Mouse (Mus musculus): ENCODE measurements around the gene Fblim1. TPM values are rescaled to one million over a fixed set of nuclear protein-coding genes. Genes with fewer than 3 reads are reported as not detected.

Gene Fblim1
- polyA plus RNA-seq (2014; fragmentation: Nextera tagmentation; extraction: Ambion mirVana): 31.5 and 34.9 TPM in 2 replicates

DNA sequence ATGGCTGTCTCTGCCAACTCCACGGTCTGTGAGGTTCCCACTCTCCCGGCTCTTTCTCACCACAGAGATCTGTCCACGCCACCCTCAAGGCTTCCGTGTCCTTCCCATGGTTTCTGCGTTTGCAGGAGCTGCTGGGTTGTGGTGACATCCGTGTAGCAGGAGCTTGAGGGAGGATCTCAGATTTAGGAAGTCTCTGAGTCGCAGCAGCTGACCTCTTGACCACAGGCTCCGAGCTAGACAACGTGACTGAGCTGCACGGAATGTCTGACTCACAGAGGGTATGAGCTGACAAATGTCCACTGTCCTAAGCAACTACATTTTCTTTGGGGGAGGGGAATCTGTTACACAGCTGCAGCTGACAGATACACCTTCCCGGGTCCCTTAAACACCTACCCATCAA is at the start of gene Fblim1:
TSS of gene Fblim1 (minus strand) at position 236 of the 400 bp plus-strand sequence.
- ATAC-seq (ENCODE audit: insufficient read depth, low FRiP score, low TSS enrichment) (no peak), DNase-seq (ENCODE audit: low spot score) (no peak)
- no peak within 1 kb of the TSS for H3K9ac ChIP-seq (ENCODE audit: low read length)
- 86% methylated on average over 11 of the region's 11 CpGs for WGBS
- H3K9me3 ChIP-seq (ENCODE audit: control insufficient read depth, low read length): no peaks in the 10 kb centered on the region
- no peak within 1 kb of the TSS for H3K27ac ChIP-seq (ENCODE audit: low read depth, low read length)
- no peaks in the 10 kb centered on the region for H3K27me3 ChIP-seq (ENCODE audit: control insufficient read depth, insufficient read depth, low read length)
- H3K4me1 ChIP-seq (ENCODE audit: control insufficient read depth, insufficient read depth, low read length): no peaks in the 10 kb centered on the region
- H3K4me3 ChIP-seq (ENCODE audit: low read depth, low read length): no peak within 1 kb of the TSS
- H3K4me2 ChIP-seq (ENCODE audit: low read depth): no peak within 1 kb of the TSS
- no peaks in the 10 kb centered on the region for H3K36me3 ChIP-seq (ENCODE audit: control insufficient read depth, insufficient read depth, low read length)

DNA sequence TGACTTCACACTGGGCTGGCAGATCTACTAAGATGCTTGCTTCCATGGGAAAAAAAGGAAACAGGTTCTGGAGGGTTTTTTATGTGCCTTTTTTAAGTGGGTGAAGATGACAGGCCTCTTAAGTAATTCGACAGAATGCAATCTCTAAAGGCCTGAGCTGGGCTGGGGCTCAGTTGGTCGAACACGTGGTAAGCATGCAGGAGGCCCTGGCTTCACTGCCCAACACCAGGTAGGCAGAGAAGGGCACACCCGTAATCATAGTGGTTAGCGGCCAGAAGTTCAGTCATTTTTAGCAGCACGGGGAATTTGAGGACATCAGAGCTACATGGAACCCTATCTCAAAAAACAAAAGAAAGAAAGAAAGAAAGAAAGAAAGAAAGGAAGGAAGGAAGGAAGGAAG is 48.6 kb upstream of the Fblim1 start:
- H3K36me3 ChIP-seq (ENCODE audit: control insufficient read depth, insufficient read depth, low read length): no peaks in the 10 kb centered on the region
- H3K27ac ChIP-seq (ENCODE audit: low read depth, low read length): no peak overlapping the region
- H3K9me3 ChIP-seq (ENCODE audit: control insufficient read depth, low read length): no peaks in the 10 kb centered on the region
- 97% methylated on average over 6 of the region's 6 CpGs for WGBS
- H3K4me2 ChIP-seq (ENCODE audit: low read depth): no peak overlapping the region
- ATAC-seq (ENCODE audit: insufficient read depth, low FRiP score, low TSS enrichment): no peak
- no peak overlapping the region for H3K4me3 ChIP-seq (ENCODE audit: low read depth, low read length)
- no peaks in the 10 kb centered on the region for H3K27me3 ChIP-seq (ENCODE audit: control insufficient read depth, insufficient read depth, low read length)
- H3K9ac ChIP-seq (ENCODE audit: low read length): no peak overlapping the region
- H3K4me1 ChIP-seq (ENCODE audit: control insufficient read depth, insufficient read depth, low read length): no peaks in the 10 kb centered on the region
- DNase-seq (ENCODE audit: low spot score): no peak

DNA sequence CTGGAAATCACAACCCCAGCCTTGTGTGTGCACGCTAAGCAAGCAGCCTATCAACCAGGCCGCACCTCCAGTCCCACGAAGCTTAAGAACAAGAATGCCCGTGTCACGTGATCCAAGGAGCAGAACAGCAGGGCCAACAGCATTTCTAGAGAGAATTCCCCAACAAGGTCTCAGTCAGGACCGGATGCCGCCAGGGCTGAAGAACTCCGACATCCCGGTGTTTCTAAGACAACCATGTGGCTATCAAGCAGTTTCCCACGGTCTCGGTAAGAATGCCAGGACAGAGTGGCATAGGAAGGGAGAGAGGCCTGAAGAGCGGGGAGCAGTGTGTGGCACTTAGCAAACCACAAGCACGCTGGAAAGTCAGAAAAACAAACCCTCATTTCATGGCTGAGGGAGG is 47.9 kb upstream of the Fblim1 start:
- no peak for DNase-seq (ENCODE audit: low spot score)
- Histone ChIP-seq H3K4me3 (ENCODE audit: low read depth, low read length) (no peak overlapping the region), H3K4me2 (ENCODE audit: low read depth) (no peak overlapping the region), H3K36me3 (ENCODE audit: control insufficient read depth, insufficient read depth, low read length) (no peaks in the 10 kb centered on the region), H3K27me3 (ENCODE audit: control insufficient read depth, insufficient read depth, low read length) (no peaks in the 10 kb centered on the region), H3K9ac (ENCODE audit: low read length) (no peak overlapping the region), H3K4me1 (ENCODE audit: control insufficient read depth, insufficient read depth, low read length) (no peaks in the 10 kb centered on the region), H3K9me3 (ENCODE audit: control insufficient read depth, low read length) (no peaks in the 10 kb centered on the region), H3K27ac (ENCODE audit: low read depth, low read length) (no peak overlapping the region)
- WGBS: 92% methylated on average over 13 of the region's 13 CpGs
- no peak for ATAC-seq (ENCODE audit: insufficient read depth, low FRiP score, low TSS enrichment)

DNA sequence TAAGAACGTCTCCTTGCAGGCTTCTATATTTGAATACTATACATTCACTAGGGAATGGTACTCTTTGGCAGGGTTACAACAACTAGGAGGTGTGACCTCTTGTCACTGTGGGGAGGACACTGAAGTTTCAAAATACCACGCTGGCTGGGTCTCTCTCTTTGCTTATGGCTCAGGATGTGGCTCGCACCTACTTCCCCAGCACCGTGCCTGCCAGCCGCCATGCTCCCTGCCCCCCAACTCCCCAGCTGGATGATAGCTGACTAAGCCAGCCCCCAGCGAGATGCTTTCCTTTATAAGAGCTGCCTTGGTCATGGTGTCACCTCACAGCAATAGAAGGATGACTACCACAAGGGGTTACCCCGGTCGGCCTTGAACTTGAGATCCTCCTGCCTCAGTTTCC is 47.1 kb upstream of the Fblim1 start:
- no peak for DNase-seq (ENCODE audit: low spot score)
- no peak overlapping the region for H3K4me3 ChIP-seq (ENCODE audit: low read depth, low read length)
- H3K4me1 ChIP-seq (ENCODE audit: control insufficient read depth, insufficient read depth, low read length): no peaks in the 10 kb centered on the region
- no peak overlapping the region for H3K9ac ChIP-seq (ENCODE audit: low read length)
- H3K4me2 ChIP-seq (ENCODE audit: low read depth): no peak overlapping the region
- no peak overlapping the region for H3K27ac ChIP-seq (ENCODE audit: low read depth, low read length)
- H3K9me3 ChIP-seq (ENCODE audit: control insufficient read depth, low read length): no peaks in the 10 kb centered on the region
- H3K27me3 ChIP-seq (ENCODE audit: control insufficient read depth, insufficient read depth, low read length): no peaks in the 10 kb centered on the region
- no peak for ATAC-seq (ENCODE audit: insufficient read depth, low FRiP score, low TSS enrichment)
- no peaks in the 10 kb centered on the region for H3K36me3 ChIP-seq (ENCODE audit: control insufficient read depth, insufficient read depth, low read length)
- WGBS: 88% methylated on average over 8 of the region's 8 CpGs

DNA sequence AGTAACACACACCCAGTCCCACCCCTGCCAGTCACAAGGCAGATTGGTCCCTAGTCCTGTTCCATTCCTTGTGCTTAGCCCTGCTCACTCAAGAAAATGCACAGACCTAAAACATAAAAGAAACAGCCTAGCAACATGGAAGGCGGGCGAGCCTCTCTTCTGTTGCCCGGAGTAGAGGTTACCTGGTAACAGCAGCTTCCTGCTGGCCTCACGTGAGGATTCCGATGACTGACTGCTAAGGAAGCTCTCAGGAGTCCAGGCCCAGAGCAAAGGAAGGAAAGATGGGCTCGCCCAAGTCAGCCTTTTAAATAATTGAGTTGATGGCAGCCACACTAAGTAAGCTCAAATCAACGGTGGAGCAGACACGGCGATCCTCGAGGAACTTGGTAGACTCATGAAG is 46.0 kb upstream of the Fblim1 start:
- H3K9ac ChIP-seq (ENCODE audit: low read length): no peak overlapping the region
- ATAC-seq (ENCODE audit: insufficient read depth, low FRiP score, low TSS enrichment) (no peak), DNase-seq (ENCODE audit: low spot score) (no peak)
- no peaks in the 10 kb centered on the region for H3K36me3 ChIP-seq (ENCODE audit: control insufficient read depth, insufficient read depth, low read length)
- no peaks in the 10 kb centered on the region for H3K4me1 ChIP-seq (ENCODE audit: control insufficient read depth, insufficient read depth, low read length)
- H3K27ac ChIP-seq (ENCODE audit: low read depth, low read length): no peak overlapping the region
- H3K4me2 ChIP-seq (ENCODE audit: low read depth): no peak overlapping the region
- H3K4me3 ChIP-seq (ENCODE audit: low read depth, low read length): no peak overlapping the region
- H3K9me3 ChIP-seq (ENCODE audit: control insufficient read depth, low read length): no peaks in the 10 kb centered on the region
- H3K27me3 ChIP-seq (ENCODE audit: control insufficient read depth, insufficient read depth, low read length): no peaks in the 10 kb centered on the region
- 91% methylated on average over 10 of the region's 10 CpGs for WGBS

DNA sequence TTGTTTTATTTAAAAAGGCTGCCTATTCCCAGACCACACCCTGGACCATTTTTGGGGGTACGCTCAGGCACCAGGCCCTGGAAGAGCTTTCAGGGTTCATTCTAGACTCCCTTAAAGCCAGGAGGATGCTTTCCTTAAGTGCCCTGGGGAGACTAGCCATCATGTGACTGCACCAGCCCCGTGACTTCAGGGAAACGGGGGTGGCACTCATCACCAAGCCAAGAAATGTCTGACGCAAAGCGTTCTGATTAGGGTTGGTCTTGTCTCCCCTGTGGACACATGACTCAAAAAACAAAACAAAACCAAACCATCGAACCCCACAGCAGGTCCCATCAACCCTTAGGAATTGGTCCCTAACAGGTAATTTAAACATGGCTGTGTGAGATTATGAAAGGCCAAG is 45.4 kb upstream of the Fblim1 start:
- Histone ChIP-seq H3K36me3 (ENCODE audit: control insufficient read depth, insufficient read depth, low read length) (no peaks in the 10 kb centered on the region), H3K27me3 (ENCODE audit: control insufficient read depth, insufficient read depth, low read length) (no peaks in the 10 kb centered on the region)
- no peak for ATAC-seq (ENCODE audit: insufficient read depth, low FRiP score, low TSS enrichment)

DNA sequence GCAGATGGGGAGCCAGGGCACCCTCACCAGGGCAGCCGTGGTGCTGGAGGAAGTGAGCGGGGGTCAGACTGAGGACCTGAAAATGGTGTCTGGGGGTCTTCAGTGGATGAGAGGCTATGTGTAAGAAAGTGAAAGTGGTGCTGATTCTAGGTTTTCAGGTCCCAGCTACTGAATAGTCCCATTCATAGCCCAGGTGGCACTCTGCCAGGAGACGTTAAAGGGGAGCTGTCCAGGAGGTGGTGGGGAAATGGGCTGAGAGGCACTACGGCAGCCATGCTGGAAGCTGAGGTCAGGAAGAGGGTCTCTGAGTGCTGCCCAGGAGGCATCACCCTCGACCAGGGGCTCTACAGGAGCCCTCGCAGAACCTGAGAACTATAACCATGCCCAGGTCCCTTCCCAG is 43.3 kb upstream of the Fblim1 start:
- no peak overlapping the region for H3K27ac ChIP-seq (ENCODE audit: low read depth, low read length)

More for the DNA sequence above, 45.4 kb upstream of the Fblim1 start:
- Histone ChIP-seq H3K9ac (ENCODE audit: low read length) (no peak overlapping the region), H3K9me3 (ENCODE audit: control insufficient read depth, low read length) (no peaks in the 10 kb centered on the region), H3K27ac (ENCODE audit: low read depth, low read length) (no peak overlapping the region), H3K4me2 (ENCODE audit: low read depth) (no peak overlapping the region), H3K4me1 (ENCODE audit: control insufficient read depth, insufficient read depth, low read length) (no peaks in the 10 kb centered on the region), H3K4me3 (ENCODE audit: low read depth, low read length) (no peak overlapping the region)
- DNase-seq (ENCODE audit: low spot score): no peak
- 91% methylated on average over 6 of the region's 6 CpGs for WGBS

DNA sequence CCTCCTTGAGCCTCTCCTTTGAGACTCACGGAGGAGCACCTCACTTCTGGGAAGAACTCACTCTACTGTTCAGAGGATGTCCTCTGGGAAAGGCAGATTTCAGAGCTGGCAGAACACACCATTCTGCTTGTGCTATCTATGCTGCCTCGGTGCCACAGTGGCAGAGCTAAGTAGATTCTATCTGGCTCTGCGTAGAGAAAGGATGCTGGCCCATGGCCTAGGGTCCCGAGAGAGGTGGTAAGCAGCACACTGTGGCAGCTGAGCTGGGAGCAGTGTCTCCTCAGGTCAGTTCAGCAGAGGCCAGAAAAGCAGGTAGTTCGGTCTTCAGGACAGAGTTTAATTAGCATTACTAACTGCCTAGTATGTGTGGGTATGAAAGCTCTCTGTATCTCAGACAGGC is 42.4 kb upstream of the Fblim1 start:
- no peak overlapping the region for H3K4me2 ChIP-seq (ENCODE audit: low read depth)
- no peak for DNase-seq (ENCODE audit: low spot score)
- H3K4me3 ChIP-seq (ENCODE audit: low read depth, low read length): no peak overlapping the region
- no peaks in the 10 kb centered on the region for H3K4me1 ChIP-seq (ENCODE audit: control insufficient read depth, insufficient read depth, low read length)
- WGBS: 95% methylated on average over 5 of the region's 5 CpGs
- no peak overlapping the region for H3K9ac ChIP-seq (ENCODE audit: low read length)
- no peaks in the 10 kb centered on the region for H3K36me3 ChIP-seq (ENCODE audit: control insufficient read depth, insufficient read depth, low read length)
- no peak for ATAC-seq (ENCODE audit: insufficient read depth, low FRiP score, low TSS enrichment)
- H3K9me3 ChIP-seq (ENCODE audit: control insufficient read depth, low read length): no peaks in the 10 kb centered on the region
- H3K27me3 ChIP-seq (ENCODE audit: control insufficient read depth, insufficient read depth, low read length): no peaks in the 10 kb centered on the region
- no peak overlapping the region for H3K27ac ChIP-seq (ENCODE audit: low read depth, low read length)

More for the DNA sequence above, 43.3 kb upstream of the Fblim1 start:
- Histone ChIP-seq H3K27me3 (ENCODE audit: control insufficient read depth, insufficient read depth, low read length) (no peaks in the 10 kb centered on the region), H3K9me3 (ENCODE audit: control insufficient read depth, low read length) (no peaks in the 10 kb centered on the region), H3K9ac (ENCODE audit: low read length) (no peak overlapping the region), H3K4me1 (ENCODE audit: control insufficient read depth, insufficient read depth, low read length) (no peaks in the 10 kb centered on the region), H3K4me2 (ENCODE audit: low read depth) (no peak overlapping the region), H3K36me3 (ENCODE audit: control insufficient read depth, insufficient read depth, low read length) (no peaks in the 10 kb centered on the region), H3K4me3 (ENCODE audit: low read depth, low read length) (no peak overlapping the region)
- DNase-seq (ENCODE audit: low spot score) (no peak), ATAC-seq (ENCODE audit: insufficient read depth, low FRiP score, low TSS enrichment) (no peak)
- WGBS: 84% methylated on average over 6 of the region's 6 CpGs

DNA sequence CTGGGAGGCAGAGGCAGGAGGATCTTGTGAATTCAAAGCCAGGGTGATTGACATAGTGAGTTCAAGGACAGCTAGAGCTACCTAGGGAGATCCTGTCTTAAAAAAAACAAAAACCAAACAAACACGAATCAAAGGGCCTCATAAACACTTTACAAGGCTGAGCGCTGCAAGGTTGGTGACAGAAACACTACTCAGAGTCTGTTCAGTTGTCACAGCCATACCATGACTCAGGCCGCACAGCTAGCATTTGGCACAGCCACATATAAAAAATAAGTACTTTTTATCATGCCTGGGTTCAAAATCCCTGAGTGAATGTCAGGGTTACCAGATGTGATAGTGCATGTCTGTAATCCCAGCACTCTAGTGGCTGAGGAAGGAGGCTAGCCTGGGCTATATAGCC is 41.3 kb upstream of the Fblim1 start:
- DNase-seq (ENCODE audit: low spot score): no peak
- Histone ChIP-seq H3K36me3 (ENCODE audit: control insufficient read depth, insufficient read depth, low read length) (no peaks in the 10 kb centered on the region), H3K4me1 (ENCODE audit: control insufficient read depth, insufficient read depth, low read length) (no peaks in the 10 kb centered on the region), H3K9me3 (ENCODE audit: control insufficient read depth, low read length) (no peaks in the 10 kb centered on the region), H3K27me3 (ENCODE audit: control insufficient read depth, insufficient read depth, low read length) (no peaks in the 10 kb centered on the region), H3K4me3 (ENCODE audit: low read depth, low read length) (no peak overlapping the region), H3K27ac (ENCODE audit: low read depth, low read length) (no peak overlapping the region), H3K4me2 (ENCODE audit: low read depth) (no peak overlapping the region), H3K9ac (ENCODE audit: low read length) (no peak overlapping the region)
- whole genome bisulfite sequencing: 90% methylated on average over 3 of the region's 3 CpGs
- ATAC-seq (ENCODE audit: insufficient read depth, low FRiP score, low TSS enrichment): no peak

All from neural tube, embryonic 11.5 days (tissue).